Mouse (Mus musculus) intestine, embryonic 14.5 days (tissue): ENCODE measurements around the gene Sertad2. TPM values are rescaled to one million over a fixed set of nuclear protein-coding genes. Genes with fewer than 3 reads are reported as not detected.

ENCODE experiments used
- polyA plus RNA-seq: library from polyadenylated mRNA; unstranded; fragments of >200 nt; fragmentation: Nextera tagmentation; extraction: Ambion mirVana; gene quantifications from 2 replicates; pipeline ENCODE4 v1.2.1, GENCODE M21; 2014

Sertad2 gene
- polyA plus RNA-seq, 1 experiment from 2014 or later: 26.2 TPM

Other genes starting within 250 kb of the Sertad2 start
- gene Slc1a4, start 210.5 kb upstream of the Sertad2 start, polyA plus RNA-seq: 17.2 and 18.2 TPM in 2 replicates
- gene Aftph, start 198.3 kb downstream of the Sertad2 start, polyA plus RNA-seq: 21.1 and 25.6 TPM in 2 replicates